Mouse (Mus musculus) intestine, embryonic 14.5 days (tissue): ENCODE data around the gene Zfp652. TPM values are rescaled to one million over a fixed set of nuclear protein-coding genes. Genes with fewer than 3 reads are reported as not detected.
"Not testable (repeated sequence)": the region's sequence is repeated elsewhere in the genome, so short reads cannot be mapped to it uniquely, and the experiment has no call there.

Experiments
- ATAC-seq: fragments of 200-750 bp; cut with Nextera tagmentation; replicated peaks from 2 replicates; pipeline ENCODE4 v1.8.0; 2017; ENCODE audit warnings: low read depth, moderate number of reproducible peaks, moderate TSS enrichment, moderate library complexity; ENCODE audit not compliant: low FRiP score, low TSS enrichment
- DNase-seq: peaks from one replicate; pipeline ENCODE4 v3.0.0-alpha.2; 2018; ENCODE audit warnings: low spot score
- H3K27ac ChIP-seq: fragments of 300-500 bp; sonication (generic); 2 replicates; pipeline ENCODE4 v1.5.1; 2014; ENCODE audit warnings: low read depth, mild to moderate bottlenecking, control low read depth
- H3K27me3 ChIP-seq: fragments of 300-500 bp; sonication (generic); replicated peaks from 2 replicates; pipeline ENCODE4 v1.6.1; 2014; ENCODE audit warnings: low read length, control low read depth; ENCODE audit not compliant: control insufficient read depth, insufficient read depth
- H3K36me3 ChIP-seq: fragments of 300-500 bp; sonication (generic); 2 replicates; pipeline ENCODE4 v1.6.1; 2014; ENCODE audit warnings: low read length, control low read depth; ENCODE audit not compliant: control insufficient read depth, insufficient read depth
- H3K4me1 ChIP-seq: fragments of 300-500 bp; sonication (generic); replicated peaks from 2 replicates; pipeline ENCODE4 v1.6.1; 2014; ENCODE audit warnings: low read length, control low read depth, mixed read lengths; ENCODE audit not compliant: control insufficient read depth, insufficient read depth
- H3K4me2 ChIP-seq: fragments of 300-500 bp; sonication (generic); 2 replicates; pipeline ENCODE4 v1.6.1; 2014; ENCODE audit warnings: low read length
- H3K4me3 ChIP-seq: fragments of 300-500 bp; sonication (generic); 2 replicates; pipeline ENCODE4 v1.5.1; 2014; ENCODE audit warnings: low read depth, low read length, control low read depth, mixed read lengths
- H3K9ac ChIP-seq: fragments of 300-500 bp; sonication (generic); 2 replicates; pipeline ENCODE4 v1.6.1; 2014; ENCODE audit warnings: mild to moderate bottlenecking, low read length
- H3K9me3 ChIP-seq: fragments of 300-500 bp; sonication (generic); 2 replicates; pipeline ENCODE4 v1.6.1; 2016; ENCODE audit warnings: low read length, control low read depth; ENCODE audit not compliant: control insufficient read depth
- WGBS: fragments of 180-500 bp; shearing (Covaris S2); extraction: QIAGEN DNeasy Blood & Tissue Kit; methylation state at CpG from one replicate; pipeline ENCODE4 v1.1.7; 2014; 5-methylcytosine and 5-hydroxymethylcytosine counted together
- polyA plus RNA-seq: library from polyadenylated mRNA; unstranded; fragments of >200 nt; fragmentation: Nextera tagmentation; extraction: Ambion mirVana; gene quantifications from 2 replicates; pipeline ENCODE4 v1.2.1, GENCODE M21; 2014

Gene Zfp652
- polyA plus RNA-seq, 1 experiment from 2014 or later: 9.9 TPM

DNA sequence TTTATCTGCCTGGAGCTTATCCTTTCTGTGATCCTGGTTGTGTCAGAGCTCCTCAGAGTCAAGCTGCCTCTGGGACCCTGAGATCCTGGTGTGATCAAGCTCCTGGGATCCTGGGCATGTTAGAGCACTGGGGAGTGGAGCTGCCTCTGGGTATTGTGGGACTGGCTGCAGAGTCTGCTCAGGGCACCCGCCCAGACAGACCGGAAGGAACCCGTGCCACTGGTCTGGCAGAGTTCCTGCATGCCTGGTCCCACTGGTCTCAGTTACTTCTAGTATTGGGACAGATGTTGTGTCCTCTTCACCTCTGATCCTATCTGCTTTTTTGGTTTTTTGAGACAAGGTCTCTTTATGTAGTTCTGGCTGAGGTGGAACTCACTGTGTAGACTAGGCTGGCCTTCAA is 25.3 kb downstream of the Zfp652 start:
- Histone ChIP-seq H3K27me3 (no peaks in the 10 kb centered on the region), H3K4me1 (no peaks in the 10 kb centered on the region), H3K36me3 (no peaks in the 10 kb centered on the region), H3K4me2 (no peak overlapping the region), H3K4me3 (no peak overlapping the region), H3K9me3 (0 out of 2 replicates have a peak, but pooled peaks cover 2% of the 10 kb centered on the region), H3K27ac (no peak overlapping the region), H3K9ac (no peak overlapping the region)
- no peak for ATAC-seq
- DNase-seq: no peak
- WGBS: 89% methylated on average over 3 of the region's 3 CpGs

DNA sequence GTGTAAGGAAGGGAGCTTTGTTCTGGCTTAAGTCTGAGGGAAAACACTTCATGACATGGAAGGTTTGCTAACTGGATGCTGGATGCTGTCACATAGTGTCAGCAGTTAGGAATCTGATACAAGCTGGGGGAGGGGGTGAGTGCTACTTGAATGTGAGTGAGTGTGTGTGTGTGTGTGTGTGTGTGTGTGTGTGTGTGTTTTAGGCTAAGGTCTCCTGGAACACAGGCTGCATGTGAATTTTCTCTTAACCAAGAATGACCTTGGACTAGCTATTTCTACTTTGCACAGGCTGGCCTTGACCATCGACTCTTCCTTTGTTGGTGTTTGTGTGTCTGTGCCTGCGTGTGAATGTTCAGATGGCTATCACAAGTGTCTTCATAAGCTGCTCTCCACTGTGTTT is 32.0 kb downstream of the Zfp652 start:
- 0 out of 2 replicates have a peak, but pooled peaks cover 7% of the 10 kb centered on the region for H3K4me1 ChIP-seq
- no peak overlapping the region for H3K4me2 ChIP-seq
- no peak overlapping the region for H3K9ac ChIP-seq
- no peak overlapping the region for H3K4me3 ChIP-seq
- ATAC-seq (no peak), DNase-seq (no peak)
- H3K36me3 ChIP-seq: peaks cover 14% of the 10 kb centered on the region
- H3K27ac ChIP-seq: no peak overlapping the region
- no peaks in the 10 kb centered on the region for H3K27me3 ChIP-seq
- H3K9me3 ChIP-seq: no peaks in the 10 kb centered on the region
- 86% methylated on average over 2 of the region's 2 CpGs for WGBS

DNA sequence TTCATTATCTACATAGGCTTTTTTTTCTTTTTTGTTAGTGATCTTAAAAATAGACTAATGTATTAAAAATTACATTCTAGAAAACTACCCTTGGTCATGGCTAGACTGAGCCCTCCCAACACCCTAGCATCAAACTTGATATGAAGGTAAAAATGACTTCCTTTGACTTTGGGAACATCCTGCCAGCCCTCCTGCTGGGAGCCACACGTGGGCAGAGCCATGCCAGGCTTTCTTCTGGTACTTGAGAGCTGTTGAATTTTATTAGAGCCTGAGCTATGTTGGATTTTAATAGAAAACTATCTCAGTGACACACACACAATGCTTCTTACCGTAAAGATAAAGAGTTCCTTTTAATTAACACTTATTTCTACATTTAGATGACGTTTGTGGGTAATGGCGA is 34.3 kb downstream of the Zfp652 start:
- 84% methylated on average over 4 of the region's 4 CpGs for WGBS
- H3K27me3 ChIP-seq: no peaks in the 10 kb centered on the region
- ATAC-seq (no peak), DNase-seq (no peak)
- no peak overlapping the region for H3K4me3 ChIP-seq
- H3K36me3 ChIP-seq: peaks cover 25% of the 10 kb centered on the region
- H3K27ac ChIP-seq: no peak overlapping the region
- H3K4me1 ChIP-seq: 0 out of 2 replicates have a peak, but pooled peaks cover 7% of the 10 kb centered on the region
- no peaks in the 10 kb centered on the region for H3K9me3 ChIP-seq
- H3K4me2 ChIP-seq: no peak overlapping the region
- no peak overlapping the region for H3K9ac ChIP-seq

- WGBS: 81% methylated on average over 5 of the region's 5 CpGs
- ATAC-seq: no peak
Observed at GRCm38 (mm10) chr11:95748331-95748730, 35.9 kb downstream of the Zfp652 start.

DNA sequence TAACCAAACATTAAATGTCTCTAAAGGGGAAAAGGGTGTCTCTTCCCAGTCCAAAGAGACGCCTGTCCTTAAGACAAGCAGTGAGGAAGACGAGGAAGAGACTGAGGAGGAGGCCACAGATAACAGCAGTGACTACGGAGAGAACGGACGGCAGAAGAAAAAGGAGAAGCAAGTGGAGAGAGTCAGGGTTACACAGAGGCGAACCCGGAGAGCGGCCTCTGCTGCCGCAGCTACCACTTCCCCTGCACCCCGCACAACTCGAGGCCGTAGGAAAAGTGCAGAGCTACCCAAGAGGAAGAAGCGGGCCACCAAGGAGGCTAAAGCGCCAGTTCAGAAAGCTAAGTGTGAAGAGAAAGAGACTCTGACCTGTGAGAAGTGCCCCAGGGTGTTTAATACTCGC is 37.1 kb downstream of the Zfp652 start:
- WGBS: 83% methylated on average over 15 of the region's 15 CpGs
- ATAC-seq: no peak
- Histone ChIP-seq H3K9ac (no peak overlapping the region), H3K4me2 (no peak overlapping the region), H3K4me1 (0 out of 2 replicates have a peak, but pooled peaks cover 4% of the 10 kb centered on the region), H3K9me3 (no peaks in the 10 kb centered on the region), H3K27me3 (no peaks in the 10 kb centered on the region), H3K4me3 (no peak overlapping the region), H3K27ac (no peak overlapping the region), H3K36me3 (peaks cover 43% of the 10 kb centered on the region)
- no peak for DNase-seq

More at GRCm38 (mm10) chr11:95748331-95748730, 35.9 kb downstream of the Zfp652 start:
- Histone ChIP-seq H3K4me3 (no peak overlapping the region), H3K27me3 (no peaks in the 10 kb centered on the region), H3K4me2 (no peak overlapping the region), H3K27ac (no peak overlapping the region), H3K9me3 (no peaks in the 10 kb centered on the region), H3K36me3 (peaks cover 34% of the 10 kb centered on the region), H3K4me1 (0 out of 2 replicates have a peak, but pooled peaks cover 7% of the 10 kb centered on the region), H3K9ac (no peak overlapping the region)
- no peak for DNase-seq

DNA sequence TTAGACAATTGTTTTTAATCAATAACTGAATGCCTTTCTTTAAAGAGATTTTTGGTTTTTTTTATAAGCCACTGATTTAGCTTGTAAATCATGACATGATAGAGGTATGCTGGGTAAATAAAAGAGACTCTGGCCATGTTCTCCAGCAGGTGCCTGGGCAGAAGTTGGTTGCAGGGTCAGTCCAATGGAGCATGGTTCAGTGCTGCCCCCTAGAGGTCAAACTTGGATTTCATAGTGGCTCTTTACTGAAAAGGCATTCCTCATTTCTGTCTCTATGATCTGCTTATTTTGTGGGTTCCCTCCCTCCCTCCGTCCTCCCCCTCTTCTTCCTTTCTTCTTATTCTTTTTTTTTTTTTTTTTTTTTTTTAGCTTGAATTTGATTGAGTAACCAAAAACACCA is 38.5 kb downstream of the Zfp652 start:
- WGBS: 25% methylated on average over 1 of the region's 1 CpGs
- H3K9me3 ChIP-seq: no peaks in the 10 kb centered on the region

DNA sequence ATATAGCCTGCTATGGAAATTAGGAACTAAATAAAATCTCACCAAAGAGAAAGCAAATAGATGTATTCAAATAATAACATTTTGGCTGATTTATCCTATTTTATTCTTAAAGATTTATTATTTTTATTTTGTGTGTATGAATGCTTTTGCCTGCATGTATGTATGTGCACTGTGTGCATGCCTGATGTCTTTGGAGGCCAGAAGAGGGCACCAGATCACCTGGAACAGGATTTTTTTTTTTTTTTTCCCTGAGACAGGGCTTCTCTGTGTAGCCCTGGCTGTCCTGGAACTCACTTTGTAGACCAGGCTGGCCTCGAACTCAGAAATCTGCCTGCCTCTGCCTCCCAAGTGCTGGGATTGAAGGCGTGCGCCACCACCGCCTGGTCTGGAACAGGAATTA is 42.7 kb downstream of the Zfp652 start:
- not testable (repeated sequence) for H3K9ac ChIP-seq, H3K4me1 ChIP-seq, H3K27ac ChIP-seq, H3K4me2 ChIP-seq, H3K4me3 ChIP-seq, H3K9me3 ChIP-seq, DNase-seq, H3K27me3 ChIP-seq, ATAC-seq
- WGBS: 96% methylated on average over 4 of the region's 4 CpGs
- H3K36me3 ChIP-seq: peaks cover 64% of the 10 kb centered on the region

More for the DNA sequence above, 38.5 kb downstream of the Zfp652 start:
- Histone ChIP-seq H3K4me1 (no peaks in the 10 kb centered on the region), H3K27ac (no peak overlapping the region), H3K4me3 (no peak overlapping the region), H3K9ac (no peak overlapping the region), H3K27me3 (no peaks in the 10 kb centered on the region), H3K36me3 (peaks cover 57% of the 10 kb centered on the region), H3K4me2 (no peak overlapping the region)
- DNase-seq (peak; percentile 89), ATAC-seq (no peak; the same call in 1 of the 2 replicates)

- WGBS: 86% methylated on average over 5 of the region's 5 CpGs
Observed at GRCm38 (mm10) chr11:95760521-95760920, 48.0 kb downstream of the Zfp652 start.

GRCm38 (mm10) chr11:95762996-95763395 is 50.5 kb downstream of the Zfp652 start:
- Histone ChIP-seq H3K4me3 (no peak overlapping the region), H3K27me3 (no peaks in the 10 kb centered on the region), H3K36me3 (peaks cover 33% of the 10 kb centered on the region), H3K9me3 (no peaks in the 10 kb centered on the region), H3K9ac (no peak overlapping the region), H3K27ac (no peak overlapping the region), H3K4me2 (no peak overlapping the region), H3K4me1 (no peaks in the 10 kb centered on the region)
- DNase-seq (no peak), ATAC-seq (no peak)
- WGBS: 82% methylated on average over 4 of the region's 4 CpGs

More at GRCm38 (mm10) chr11:95760521-95760920, 48.0 kb downstream of the Zfp652 start:
- peaks cover 48% of the 10 kb centered on the region for H3K36me3 ChIP-seq
- H3K27me3 ChIP-seq: no peaks in the 10 kb centered on the region
- H3K27ac ChIP-seq: no peak overlapping the region
- ATAC-seq (no peak), DNase-seq (no peak)
- no peak overlapping the region for H3K4me2 ChIP-seq
- H3K4me1 ChIP-seq: no peaks in the 10 kb centered on the region
- H3K9ac ChIP-seq: no peak overlapping the region
- no peaks in the 10 kb centered on the region for H3K9me3 ChIP-seq
- H3K4me3 ChIP-seq: no peak overlapping the region
